Mouse (Mus musculus) intestine, embryonic 16.5 days (tissue): ENCODE data around the gene Slc11a2. TPM values are rescaled to one million over a fixed set of nuclear protein-coding genes. Genes with fewer than 3 reads are reported as not detected.
"Not testable (repeated sequence)": the region's sequence is repeated elsewhere in the genome, so short reads cannot be mapped to it uniquely, and the experiment has no call there.

Experiments used
- ATAC-seq: fragments of 200-750 bp; cut with Nextera tagmentation; 2 replicates; pipeline ENCODE4 v1.8.0; 2017; ENCODE audit warnings: moderate TSS enrichment, moderate library complexity
- H3K27ac ChIP-seq: fragments of 300-500 bp; sonication (generic); 2 replicates; pipeline ENCODE4 v1.5.1; 2014; ENCODE audit warnings: mild to moderate bottlenecking, low read length
- H3K27me3 ChIP-seq: fragments of 300-500 bp; sonication (generic); replicated peaks from 2 replicates; pipeline ENCODE4 v1.6.1; 2014; ENCODE audit warnings: low read length, control low read depth, mixed read lengths; ENCODE audit not compliant: control insufficient read depth, insufficient read depth
- H3K36me3 ChIP-seq: fragments of 300-500 bp; sonication (generic); 2 replicates; pipeline ENCODE4 v1.6.1; 2014; ENCODE audit warnings: low read length, control low read depth; ENCODE audit not compliant: control insufficient read depth, insufficient read depth
- H3K4me1 ChIP-seq: fragments of 300-500 bp; sonication (generic); 2 replicates; pipeline ENCODE4 v1.6.1; 2014; ENCODE audit warnings: low read length, control low read depth, mixed read lengths; ENCODE audit not compliant: control insufficient read depth, insufficient read depth
- H3K4me2 ChIP-seq: fragments of 300-500 bp; sonication (generic); 2 replicates; pipeline ENCODE4 v1.6.1; 2014; ENCODE audit warnings: low read depth, low read length, control low read depth
- H3K4me3 ChIP-seq: fragments of 300-500 bp; sonication (generic); 2 replicates; pipeline ENCODE4 v1.5.1; 2014; ENCODE audit warnings: mild to moderate bottlenecking, low read length
- H3K9ac ChIP-seq: fragments of 300-500 bp; sonication (generic); 2 replicates; pipeline ENCODE4 v1.6.1; 2014; ENCODE audit warnings: low read depth, low read length
- H3K9me3 ChIP-seq: fragments of 300-500 bp; sonication (generic); 2 replicates; pipeline ENCODE4 v1.6.1; 2016; ENCODE audit warnings: low read length, control low read depth; ENCODE audit not compliant: control insufficient read depth
- WGBS: fragments of 180-500 bp; shearing (Covaris S2); extraction: QIAGEN DNeasy Blood & Tissue Kit; methylation state at CpG from one replicate; pipeline ENCODE4 v1.1.7; 2014; 5-methylcytosine and 5-hydroxymethylcytosine counted together
- polyA plus RNA-seq: library from polyadenylated mRNA; unstranded; fragments of >200 nt; fragmentation: Nextera tagmentation; extraction: Ambion mirVana; gene quantifications from 2 replicates; pipeline ENCODE4 v1.2.1, GENCODE M21; 2015

Slc11a2 gene
- polyA plus RNA-seq, 1 experiment from 2014 or later: 40.7 TPM

DNA sequence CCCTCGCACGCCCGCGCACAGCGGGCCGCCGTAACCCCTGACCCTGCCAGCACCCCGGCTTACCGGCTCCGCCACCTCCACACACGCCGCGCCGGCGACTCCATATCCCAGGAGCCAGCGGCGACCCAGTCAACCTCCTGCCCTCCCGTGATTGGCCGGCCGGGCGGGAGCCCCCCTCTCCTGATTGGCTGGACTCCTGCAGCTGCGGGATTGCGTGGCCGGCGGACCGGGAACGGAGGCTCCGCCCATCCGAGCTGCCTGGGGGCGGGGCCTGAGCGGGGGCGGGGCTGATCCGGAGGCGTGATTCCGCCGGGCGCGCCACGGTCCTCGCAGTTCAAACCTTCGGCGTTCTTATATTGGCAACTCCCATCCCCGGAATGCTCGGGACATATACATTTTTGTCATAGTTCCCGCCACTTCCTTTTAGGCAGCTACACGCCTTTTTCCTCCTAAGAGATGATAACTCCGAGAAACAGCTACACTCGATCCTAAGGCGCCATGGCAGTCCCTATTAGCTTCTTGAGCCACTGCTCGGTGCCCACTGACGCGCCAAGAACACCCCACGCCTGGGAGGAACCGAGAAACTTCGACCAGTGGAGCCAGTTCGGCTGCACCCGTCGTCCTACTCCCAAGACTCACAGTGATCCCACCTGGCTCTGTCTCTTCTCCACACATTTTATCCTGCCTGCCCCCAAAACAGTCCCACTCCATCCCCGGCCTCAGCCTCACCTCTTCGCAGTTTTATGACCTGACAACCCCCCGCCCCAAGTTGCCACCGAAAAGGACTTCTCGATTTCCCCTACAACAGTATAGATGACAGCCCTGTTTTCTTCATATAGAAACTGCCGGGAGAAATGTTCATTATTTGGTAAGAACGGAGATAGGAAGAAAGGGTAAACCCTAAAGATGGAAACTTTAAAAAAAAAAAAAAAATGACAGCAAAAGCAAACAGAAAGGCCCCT, 1.7 kb downstream of the Slc11a2 start:
- peaks cover 37% of the 10 kb centered on the region for H3K4me1 ChIP-seq
- H3K27ac ChIP-seq: peak overlapping the region; percentile 89
- peak overlapping the region; percentile 93 for H3K4me3 ChIP-seq
- peak; percentile 95 for ATAC-seq
- WGBS: under 1% methylated on average over 65 of the region's 65 CpGs
- no peaks in the 10 kb centered on the region for H3K27me3 ChIP-seq
- no peaks in the 10 kb centered on the region for H3K9me3 ChIP-seq
- H3K9ac ChIP-seq: peak overlapping the region; percentile 97
- H3K4me2 ChIP-seq: peak overlapping the region; percentile 95
- no peaks in the 10 kb centered on the region for H3K36me3 ChIP-seq

DNA sequence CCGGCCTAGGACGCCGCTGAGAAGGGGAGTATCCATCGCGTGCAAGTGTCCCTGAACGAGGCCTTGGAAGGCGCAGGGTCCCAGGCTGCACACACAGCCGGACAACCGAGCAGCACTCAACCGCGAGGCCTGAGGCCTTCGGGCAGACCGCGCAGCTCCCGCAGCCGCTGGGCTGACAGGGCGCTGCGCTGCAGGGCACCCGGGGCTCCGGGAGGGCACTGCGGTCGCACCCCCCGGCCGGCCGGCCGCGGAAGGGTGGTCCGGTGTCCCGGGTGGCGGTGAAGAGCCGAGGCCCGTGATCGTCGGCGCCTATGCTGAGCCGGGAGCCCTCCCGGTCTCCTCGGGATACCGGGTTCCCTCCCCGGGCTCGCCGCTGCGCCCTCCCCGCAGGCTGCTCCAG, 2.4 kb downstream of the Slc11a2 start:
- Histone ChIP-seq H3K27ac (peak overlapping the region; percentile 61), H3K4me3 (peak overlapping the region; percentile 93), H3K4me1 (peaks cover 40% of the 10 kb centered on the region), H3K9ac (peak overlapping the region; percentile 97), H3K9me3 (no peaks in the 10 kb centered on the region), H3K4me2 (peak overlapping the region; percentile 95), H3K36me3 (no peaks in the 10 kb centered on the region), H3K27me3 (no peaks in the 10 kb centered on the region)
- under 1% methylated on average over 44 of the region's 44 CpGs for WGBS
- ATAC-seq: peak; percentile 51

DNA sequence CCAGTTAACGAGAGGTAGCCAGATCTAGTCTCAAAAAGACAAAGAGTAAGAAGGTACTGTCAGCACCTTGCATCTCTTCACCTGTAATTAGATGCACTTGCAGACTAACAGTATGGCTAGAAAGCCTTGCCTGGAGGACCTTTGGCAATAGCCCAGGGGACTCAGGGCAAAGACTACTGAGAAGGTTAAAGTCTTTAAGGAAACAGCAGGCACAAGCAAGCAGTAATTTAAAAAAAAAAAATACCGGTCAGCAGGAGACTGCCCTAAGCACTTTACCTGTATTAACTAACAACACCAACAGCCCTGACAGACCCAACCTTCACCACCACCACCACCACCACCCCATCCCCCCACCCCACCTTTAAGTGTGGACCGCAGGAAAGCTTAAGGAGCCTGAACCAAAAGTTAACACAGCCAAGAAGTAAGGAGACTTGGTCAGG, 3.1 kb downstream of the Slc11a2 start, which contains the start of gene Gm5475:
Gm5475 (plus strand) TSS at position 390 of the 440 bp plus-strand sequence.
- not testable (repeated sequence) for H3K27me3 ChIP-seq, H3K9me3 ChIP-seq, H3K36me3 ChIP-seq, ATAC-seq
- peaks cover 40% of the 10 kb centered on the region for H3K4me1 ChIP-seq
- H3K4me3 ChIP-seq: peak within 1 kb of the TSS; percentile 93
- peak within 1 kb of the TSS; percentile 95 for H3K4me2 ChIP-seq
- peak within 1 kb of the TSS; percentile 68 for H3K27ac ChIP-seq
- 32% methylated on average over 3 of the region's 3 CpGs for WGBS
- peak within 1 kb of the TSS; percentile 97 for H3K9ac ChIP-seq

DNA sequence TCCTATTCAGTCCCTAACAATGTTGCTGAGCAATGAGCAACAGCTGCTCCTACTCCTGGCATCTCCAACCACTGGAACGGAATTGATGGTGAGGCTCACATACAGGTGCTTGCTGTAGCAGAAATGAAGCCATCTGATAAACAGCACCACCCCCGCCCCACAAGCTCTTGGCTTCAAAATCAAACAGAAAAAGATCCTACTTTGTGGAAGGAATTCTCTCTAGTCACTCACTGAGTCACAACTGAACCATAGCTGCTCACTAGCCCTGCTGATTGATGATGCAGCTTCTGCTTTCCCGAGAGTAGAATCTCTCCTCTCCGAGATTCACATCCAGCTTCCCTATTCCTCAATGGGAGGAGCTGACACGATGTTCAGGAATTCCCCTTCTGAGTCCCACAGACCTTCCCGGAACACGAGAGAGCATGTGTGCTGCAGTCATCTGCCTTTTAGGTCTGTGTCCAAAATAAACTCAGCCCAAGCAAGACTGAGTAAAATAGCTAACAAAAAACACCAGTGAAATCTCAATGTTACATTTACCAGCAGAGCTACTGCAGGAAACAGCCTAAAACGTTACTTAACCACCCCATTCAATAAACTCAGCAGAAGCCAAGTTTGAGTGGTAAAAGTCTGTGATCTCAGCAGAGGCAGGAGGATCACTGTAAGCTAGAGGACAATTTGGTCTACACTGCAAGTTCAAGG, 3.7 kb downstream of the Slc11a2 start:
- no peak for ATAC-seq
- Histone ChIP-seq H3K27me3 (no peaks in the 10 kb centered on the region), H3K4me1 (peaks cover 40% of the 10 kb centered on the region), H3K4me2 (peak overlapping the region; percentile 95), H3K9me3 (no peaks in the 10 kb centered on the region), H3K27ac (peak overlapping the region; percentile 68; the same call in 1 of the 2 replicates), H3K9ac (peak overlapping the region; percentile 97), H3K36me3 (no peaks in the 10 kb centered on the region), H3K4me3 (peak overlapping the region; percentile 93)
- 32% methylated on average over 8 of the region's 8 CpGs for WGBS

DNA sequence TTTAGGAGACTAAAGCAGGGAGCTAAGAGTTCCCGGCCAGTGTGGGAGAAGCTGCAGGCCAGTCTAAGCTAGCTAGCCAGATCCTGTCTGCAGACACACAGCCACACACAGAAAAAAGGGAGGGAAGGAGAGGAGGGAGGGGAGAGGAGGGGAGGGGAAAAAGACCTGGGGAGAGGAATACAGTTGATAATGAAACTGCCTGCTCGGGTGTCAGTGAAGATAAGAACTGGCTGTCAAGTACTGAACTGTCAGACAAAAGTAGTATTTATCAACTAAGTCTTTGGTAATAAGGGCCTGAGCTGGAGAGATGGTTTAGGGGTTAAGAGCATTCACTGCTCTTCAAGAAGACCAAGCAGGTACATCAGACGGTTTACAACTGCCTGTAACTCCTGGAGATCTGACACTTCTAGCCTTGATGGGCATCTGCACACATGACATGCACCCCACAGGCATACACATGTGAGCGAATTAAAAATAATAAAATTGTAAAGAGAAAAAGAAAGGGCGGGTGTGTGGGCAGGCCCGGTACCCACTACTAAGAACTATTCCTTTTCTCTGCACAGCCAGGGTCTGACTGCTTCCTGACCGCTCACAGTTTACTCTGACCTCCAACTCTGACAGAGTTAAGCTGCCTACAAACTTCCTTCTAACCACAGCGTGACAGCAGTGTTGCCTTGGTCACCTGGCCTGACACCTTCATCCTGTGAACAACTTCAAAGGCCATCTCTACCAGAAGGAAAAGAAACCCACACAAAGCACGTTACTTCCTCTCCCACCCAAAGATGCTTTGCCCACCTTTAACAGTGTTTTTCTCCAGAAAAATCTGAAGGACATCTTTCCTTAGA, 4.7 kb downstream of the Slc11a2 start:
- no peaks in the 10 kb centered on the region for H3K27me3 ChIP-seq
- 0 out of 2 replicates have a peak, but pooled peaks have one; percentile 11 for ATAC-seq
- no peak overlapping the region for H3K4me3 ChIP-seq
- WGBS: 62% methylated on average over 9 of the region's 9 CpGs
- no peaks in the 10 kb centered on the region for H3K36me3 ChIP-seq
- peak overlapping the region; percentile 43; the same call in 1 of the 2 replicates for H3K27ac ChIP-seq
- H3K4me2 ChIP-seq: peak overlapping the region; percentile 6; the same call in 1 of the 2 replicates
- peak overlapping the region; percentile 5; the same call in 1 of the 2 replicates for H3K9ac ChIP-seq
- H3K9me3 ChIP-seq: no peaks in the 10 kb centered on the region
- peaks cover 40% of the 10 kb centered on the region for H3K4me1 ChIP-seq

DNA sequence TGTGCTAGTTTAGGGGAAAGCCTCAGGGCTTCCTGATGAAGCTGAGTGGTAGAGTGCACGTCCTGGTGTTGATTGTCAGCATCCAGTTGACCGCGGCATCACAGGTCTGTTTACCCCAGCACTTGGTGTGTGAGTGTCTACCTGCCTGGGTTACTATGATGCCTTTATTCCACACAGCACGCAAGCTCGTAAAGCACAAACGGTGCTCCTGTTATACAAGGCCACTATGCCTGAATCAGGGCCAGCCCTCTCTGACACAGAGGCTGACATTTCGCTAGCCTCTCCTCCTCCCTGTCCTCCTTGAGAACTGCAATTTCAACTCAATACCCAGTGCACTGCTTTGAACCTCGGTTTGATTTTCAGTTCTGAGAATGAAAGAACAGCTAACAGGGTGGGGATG, 5.6 kb downstream of the Slc11a2 start:
- peaks cover 35% of the 10 kb centered on the region for H3K4me1 ChIP-seq
- H3K9me3 ChIP-seq: no peaks in the 10 kb centered on the region
- 69% methylated on average over 8 of the region's 8 CpGs for WGBS

DNA sequence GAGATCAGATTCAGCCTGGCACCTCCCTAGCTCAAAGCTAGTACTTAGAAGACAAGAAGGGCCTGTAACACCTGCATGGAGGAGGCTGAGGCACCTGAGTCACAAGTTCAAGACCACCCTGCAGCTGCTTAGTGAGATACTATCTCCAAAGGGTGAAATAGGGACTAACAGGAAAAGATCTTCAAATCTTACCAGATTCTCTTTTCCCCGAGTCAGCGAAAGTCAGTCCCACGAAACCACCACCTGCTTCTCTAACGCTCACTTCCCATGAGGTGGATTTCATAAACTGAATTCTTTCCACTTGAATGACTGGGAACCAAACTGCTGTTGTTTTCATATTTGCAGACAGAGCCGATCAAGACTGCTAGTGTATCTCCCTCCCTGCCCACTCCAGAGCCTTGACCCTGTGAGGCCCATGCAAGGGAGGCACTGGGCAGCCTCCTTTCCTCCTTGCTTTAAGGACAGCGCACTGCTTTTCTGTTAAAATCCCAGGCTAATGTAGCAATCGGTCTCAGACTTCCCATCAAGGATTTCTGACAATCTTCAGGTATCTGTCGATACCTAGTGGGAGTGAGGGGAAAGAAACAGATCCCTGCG, 6.9 kb downstream of the Slc11a2 start:
- no peak overlapping the region for H3K27ac ChIP-seq
- 76% methylated on average over 9 of the region's 9 CpGs for WGBS

More for the DNA sequence above, 5.6 kb downstream of the Slc11a2 start:
- no peak overlapping the region for H3K4me3 ChIP-seq
- H3K4me2 ChIP-seq: no peak overlapping the region
- no peaks in the 10 kb centered on the region for H3K27me3 ChIP-seq
- H3K27ac ChIP-seq: peak overlapping the region; percentile 1; the same call in 1 of the 2 replicates
- peak overlapping the region; percentile 5; the same call in 1 of the 2 replicates for H3K9ac ChIP-seq
- H3K36me3 ChIP-seq: no peaks in the 10 kb centered on the region
- no peak for ATAC-seq

DNA sequence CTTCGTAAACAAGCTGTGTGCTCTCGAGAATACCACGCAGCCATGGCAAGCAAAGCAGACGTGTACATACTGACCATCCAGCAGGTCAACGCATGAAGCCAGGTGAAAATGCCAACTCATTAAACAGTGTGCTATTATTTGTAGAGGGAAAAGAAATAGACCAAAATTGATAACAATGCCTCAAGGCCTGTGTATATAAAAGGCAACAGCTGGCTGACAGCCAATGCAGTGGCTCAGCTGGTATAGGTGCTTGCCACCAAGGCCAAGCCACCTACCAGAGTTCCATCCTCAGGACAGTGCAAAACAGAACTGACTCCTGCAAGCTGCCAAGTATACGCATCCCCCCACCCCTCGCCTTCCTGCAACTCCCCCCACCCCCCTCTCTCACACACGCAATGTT, 9.2 kb downstream of the Slc11a2 start:
- WGBS: 81% methylated on average over 8 of the region's 8 CpGs
- ATAC-seq: no peak
- no peak overlapping the region for H3K9ac ChIP-seq
- H3K4me2 ChIP-seq: no peak overlapping the region
- H3K4me3 ChIP-seq: no peak overlapping the region
- no peaks in the 10 kb centered on the region for H3K36me3 ChIP-seq
- H3K9me3 ChIP-seq: no peaks in the 10 kb centered on the region
- peaks cover 23% of the 10 kb centered on the region for H3K4me1 ChIP-seq
- H3K27ac ChIP-seq: no peak overlapping the region
- H3K27me3 ChIP-seq: no peaks in the 10 kb centered on the region

More for the DNA sequence above, 6.9 kb downstream of the Slc11a2 start:
- Histone ChIP-seq H3K4me3 (no peak overlapping the region), H3K9me3 (no peaks in the 10 kb centered on the region), H3K4me1 (peaks cover 32% of the 10 kb centered on the region), H3K27me3 (no peaks in the 10 kb centered on the region), H3K36me3 (no peaks in the 10 kb centered on the region), H3K9ac (0 out of 2 replicates have a peak overlapping the region, but pooled peaks have one; percentile 25), H3K4me2 (no peak overlapping the region)
- ATAC-seq: no peak
